Mouse (Mus musculus) lung, postnatal 0 days (tissue): ENCODE measurements at regions not wholly inside any gene's neighbourhood (a gene's known extent, or its start where the extent isn't known, plus 50 kb on each side); places are given as distances from the start of the nearest gene placed in this dataset.

Source experiments
- ATAC-seq: fragments of 200-750 bp; cut with Nextera tagmentation; 2 replicates; pipeline ENCODE4 v1.8.0; 2017; ENCODE audit warnings: moderate library complexity
- DNase-seq: peaks from one replicate; pipeline ENCODE4 v3.0.0-alpha.2; 2016; ENCODE audit warnings: low spot score
- H3K27ac ChIP-seq: fragments of 300-500 bp; sonication (generic); 2 replicates; pipeline ENCODE4 v1.5.1; 2014; ENCODE audit warnings: antibody characterized with exemption, mild to moderate bottlenecking, low read length, mixed read lengths
- H3K27me3 ChIP-seq: fragments of 300-500 bp; sonication (generic); replicated peaks from 2 replicates; pipeline ENCODE4 v1.6.1; 2014; ENCODE audit warnings: low read length, mixed read lengths; ENCODE audit not compliant: insufficient read depth
- H3K36me3 ChIP-seq: fragments of 300-500 bp; sonication (generic); 2 replicates; pipeline ENCODE4 v1.6.1; 2014; ENCODE audit warnings: low read length, mixed read lengths; ENCODE audit not compliant: insufficient read depth
- H3K4me1 ChIP-seq: fragments of 300-500 bp; sonication (generic); 2 replicates; pipeline ENCODE4 v1.6.1; 2014; ENCODE audit warnings: antibody characterized with exemption, low read depth, low read length, mixed read lengths; ENCODE audit not compliant: insufficient read depth
- H3K4me2 ChIP-seq: fragments of 300-500 bp; sonication (generic); replicated peaks from 2 replicates; pipeline ENCODE4 v1.6.1; 2014; ENCODE audit warnings: low read depth, mild to moderate bottlenecking, low read length, moderate library complexity, mixed read lengths
- H3K4me3 ChIP-seq: fragments of 300-500 bp; sonication (generic); 2 replicates; pipeline ENCODE4 v1.5.1; 2014; ENCODE audit warnings: low read depth, low read length
- H3K9ac ChIP-seq: fragments of 300-500 bp; sonication (generic); replicated peaks from 2 replicates; pipeline ENCODE4 v1.6.1; 2014; ENCODE audit warnings: low read depth, mild to moderate bottlenecking
- H3K9me3 ChIP-seq: fragments of 300-500 bp; sonication (generic); 2 replicates; pipeline ENCODE4 v1.6.1; 2016; ENCODE audit warnings: low read length, mixed read lengths
- CTCF ChIP-seq: IDR thresholded peaks from 2 replicates; pipeline ENCODE4 v1.5.1; 2016; ENCODE audit warnings: antibody characterized with exemption, mild to moderate bottlenecking
- EP300 ChIP-seq: IDR thresholded peaks from 2 replicates; pipeline ENCODE4 v1.6.1; 2016; ENCODE audit warnings: antibody characterized with exemption, mild to moderate bottlenecking, control low read depth
- WGBS: fragments of 180-500 bp; shearing (Covaris S2); extraction: QIAGEN DNeasy Blood & Tissue Kit; methylation state at CpG from one replicate; pipeline ENCODE4 v1.1.7; 2014; 5-methylcytosine and 5-hydroxymethylcytosine counted together

- 67% methylated on average over 6 of the region's 6 CpGs for WGBS
- no peak overlapping the region for H3K4me2 ChIP-seq
- H3K27me3 ChIP-seq = no peaks in the 10 kb centered on the region
- TF ChIP-seq CTCF (no peak), EP300 (no peak)
- no peaks in the 10 kb centered on the region for H3K9me3 ChIP-seq
- DNase-seq = no peak
- no peaks in the 10 kb centered on the region for H3K4me1 ChIP-seq
- no peak overlapping the region for H3K9ac ChIP-seq
- no peak overlapping the region for H3K27ac ChIP-seq
- no peak overlapping the region for H3K4me3 ChIP-seq
- no peaks in the 10 kb centered on the region for H3K36me3 ChIP-seq
- no peak for ATAC-seq
Measured at GRCm38 (mm10) chr10:19434661-19435060, 78.3 kb downstream of the Olig3 start.

- Histone ChIP-seq H3K36me3 (no peaks in the 10 kb centered on the region), H3K4me1 (no peaks in the 10 kb centered on the region), H3K4me2 (no peak overlapping the region), H3K27ac (no peak overlapping the region), H3K9me3 (no peaks in the 10 kb centered on the region), H3K4me3 (no peak overlapping the region), H3K27me3 (0 out of 2 replicates have a peak, but pooled peaks cover 6% of the 10 kb centered on the region), H3K9ac (no peak overlapping the region)
- DNase-seq = no peak
- 48% methylated on average over 12 of the region's 12 CpGs for WGBS
- TF ChIP-seq CTCF = no peak
- ATAC-seq = no peak
Measured at GRCm38 (mm10) chr10:19441807-19442206, 85.5 kb downstream of the Olig3 start.

GRCm38 (mm10) chr10:19443516-19443915 is 87.2 kb downstream of the Olig3 start:
- ATAC-seq = no peak
- Histone ChIP-seq H3K27ac (no peak overlapping the region), H3K27me3 (0 out of 2 replicates have a peak, but pooled peaks cover 6% of the 10 kb centered on the region), H3K9me3 (no peaks in the 10 kb centered on the region), H3K9ac (no peak overlapping the region), H3K4me3 (no peak overlapping the region), H3K36me3 (no peaks in the 10 kb centered on the region), H3K4me2 (no peak overlapping the region), H3K4me1 (no peaks in the 10 kb centered on the region)
- no peak for TF ChIP-seq CTCF
- no peak for TF ChIP-seq EP300
- whole genome bisulfite sequencing = 36% methylated on average over 8 of the region's 8 CpGs
- DNase-seq = peak; percentile 5

GRCm38 (mm10) chr10:19448838-19449559 is 92.7 kb downstream of the Olig3 start:
- TF ChIP-seq EP300 (no peak), CTCF (no peak)
- Histone ChIP-seq H3K36me3 (no peaks in the 10 kb centered on the region), H3K9me3 (no peaks in the 10 kb centered on the region), H3K4me2 (no peak overlapping the region), H3K4me1 (no peaks in the 10 kb centered on the region), H3K4me3 (no peak overlapping the region), H3K27me3 (no peaks in the 10 kb centered on the region), H3K9ac (no peak overlapping the region), H3K27ac (no peak overlapping the region)
- 36% methylated on average over 12 of the region's 12 CpGs for WGBS
- DNase-seq (no peak), ATAC-seq (no peak)

GRCm38 (mm10) chr10:19459053-19459452 is 102.7 kb downstream of the Olig3 start:
- Histone ChIP-seq H3K9ac (no peak overlapping the region), H3K4me2 (no peak overlapping the region), H3K36me3 (no peaks in the 10 kb centered on the region), H3K4me1 (no peaks in the 10 kb centered on the region), H3K4me3 (no peak overlapping the region), H3K27me3 (no peaks in the 10 kb centered on the region), H3K27ac (no peak overlapping the region), H3K9me3 (no peaks in the 10 kb centered on the region)
- TF ChIP-seq EP300 (no peak), CTCF (no peak)
- DNase-seq (no peak), ATAC-seq (no peak)
- 72% methylated on average over 11 of the region's 11 CpGs for WGBS

- no peak overlapping the region for H3K4me2 ChIP-seq
- H3K27ac ChIP-seq = no peak overlapping the region
- no peak overlapping the region for H3K9ac ChIP-seq
- no peaks in the 10 kb centered on the region for H3K27me3 ChIP-seq
- TF ChIP-seq EP300 (no peak), CTCF (no peak)
- DNase-seq (no peak), ATAC-seq (no peak)
- H3K4me1 ChIP-seq = no peaks in the 10 kb centered on the region
- WGBS = 68% methylated on average over 5 of the region's 5 CpGs
- H3K9me3 ChIP-seq = no peaks in the 10 kb centered on the region
- no peaks in the 10 kb centered on the region for H3K36me3 ChIP-seq
- H3K4me3 ChIP-seq = no peak overlapping the region
Measured at GRCm38 (mm10) chr10:19459709-19460108, 103.4 kb downstream of the Olig3 start.

GRCm38 (mm10) chr10:19460164-19460563 is 103.8 kb downstream of the Olig3 start:
- no peaks in the 10 kb centered on the region for H3K36me3 ChIP-seq
- no peak overlapping the region for H3K9ac ChIP-seq
- 65% methylated on average over 4 of the region's 4 CpGs for WGBS
- H3K9me3 ChIP-seq = no peaks in the 10 kb centered on the region
- H3K4me1 ChIP-seq = no peaks in the 10 kb centered on the region
- no peak for ATAC-seq
- DNase-seq = no peak
- no peak overlapping the region for H3K4me3 ChIP-seq
- no peaks in the 10 kb centered on the region for H3K27me3 ChIP-seq
- no peak overlapping the region for H3K4me2 ChIP-seq
- TF ChIP-seq CTCF (no peak), EP300 (no peak)
- no peak overlapping the region for H3K27ac ChIP-seq
